Mouse (Mus musculus) midbrain, embryonic 12.5 days (tissue): ENCODE results near the gene Hlx. TPM values are rescaled to one million over a fixed set of nuclear protein-coding genes. Genes with fewer than 3 reads are reported as not detected.

Source experiments
- ATAC-seq: fragments of 200-750 bp; cut with Nextera tagmentation; 2 replicates; pipeline ENCODE4 v1.8.0; 2017; ENCODE audit warnings: low read depth, moderate TSS enrichment, moderate library complexity; ENCODE audit not compliant: low FRiP score
- H3K27ac ChIP-seq: fragments of 300-500 bp; sonication (generic); replicated peaks from 2 replicates; pipeline ENCODE4 v1.5.1; 2016; ENCODE audit warnings: mild to moderate bottlenecking
- H3K27me3 ChIP-seq: fragments of 300-500 bp; sonication (generic); 2 replicates; pipeline ENCODE4 v1.6.1; 2016; ENCODE audit warnings: mild to moderate bottlenecking
- H3K36me3 ChIP-seq: fragments of 300-500 bp; sonication (generic); 2 replicates; pipeline ENCODE4 v1.6.1; 2016
- H3K4me1 ChIP-seq: fragments of 300-500 bp; sonication (generic); 2 replicates; pipeline ENCODE4 v1.6.1; 2016
- H3K4me2 ChIP-seq: fragments of 300-500 bp; sonication (generic); replicated peaks from 2 replicates; pipeline ENCODE4 v1.6.1; 2016; ENCODE audit warnings: mild to moderate bottlenecking, moderate library complexity
- H3K4me3 ChIP-seq: fragments of 300-500 bp; sonication (generic); 2 replicates; pipeline ENCODE4 v1.5.1; 2016; ENCODE audit warnings: mild to moderate bottlenecking
- H3K9ac ChIP-seq: fragments of 300-500 bp; sonication (generic); replicated peaks from 2 replicates; pipeline ENCODE4 v1.6.1; 2016; ENCODE audit warnings: mild to moderate bottlenecking, moderate library complexity
- H3K9me3 ChIP-seq: fragments of 300-500 bp; sonication (generic); 2 replicates; pipeline ENCODE4 v1.6.1; 2016; ENCODE audit warnings: mild to moderate bottlenecking
- WGBS: fragments of 180-500 bp; shearing (Covaris S2); methylation state at CpG from one replicate; pipeline ENCODE4 v1.1.7; 2016; 5-methylcytosine and 5-hydroxymethylcytosine counted together
- polyA plus RNA-seq: library from polyadenylated mRNA; unstranded; fragments of >200 nt; fragmentation: Nextera tagmentation; extraction: Ambion mirVana; gene quantifications from 2 replicates; pipeline ENCODE4 v1.2.1, GENCODE M21; 2016

Hlx gene
- polyA plus RNA-seq, 1 experiment from 2014 or later: 5.1 TPM

DNA sequence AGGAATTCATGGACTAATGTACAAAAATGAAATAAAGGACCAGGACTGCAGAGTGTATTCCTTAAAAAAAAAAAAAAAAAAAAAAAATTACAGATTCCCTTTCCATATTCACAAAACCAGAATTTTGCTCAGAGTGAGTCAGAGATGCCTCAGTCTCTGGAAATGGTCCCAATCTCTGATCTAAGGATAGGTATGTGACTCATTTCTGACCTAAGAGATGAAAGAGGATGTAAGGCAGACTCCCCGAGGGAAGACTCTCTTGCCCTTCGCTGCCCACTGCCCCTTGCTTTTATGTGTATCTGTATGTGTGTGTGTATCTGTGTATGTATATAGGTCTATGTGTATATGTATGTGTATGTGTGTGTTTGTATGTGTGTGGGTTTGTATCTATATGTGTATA is 37.0 kb downstream of the Hlx start:
- H3K36me3 ChIP-seq: no peaks in the 10 kb centered on the region
- no peaks in the 10 kb centered on the region for H3K9me3 ChIP-seq
- no peak overlapping the region for H3K4me3 ChIP-seq
- no peak overlapping the region for H3K4me2 ChIP-seq
- H3K4me1 ChIP-seq: no peaks in the 10 kb centered on the region
- H3K9ac ChIP-seq: no peak overlapping the region
- H3K27me3 ChIP-seq: no peaks in the 10 kb centered on the region
- no peak overlapping the region for H3K27ac ChIP-seq
- no peak for ATAC-seq
- WGBS: 87% methylated on average over 2 of the region's 2 CpGs

DNA sequence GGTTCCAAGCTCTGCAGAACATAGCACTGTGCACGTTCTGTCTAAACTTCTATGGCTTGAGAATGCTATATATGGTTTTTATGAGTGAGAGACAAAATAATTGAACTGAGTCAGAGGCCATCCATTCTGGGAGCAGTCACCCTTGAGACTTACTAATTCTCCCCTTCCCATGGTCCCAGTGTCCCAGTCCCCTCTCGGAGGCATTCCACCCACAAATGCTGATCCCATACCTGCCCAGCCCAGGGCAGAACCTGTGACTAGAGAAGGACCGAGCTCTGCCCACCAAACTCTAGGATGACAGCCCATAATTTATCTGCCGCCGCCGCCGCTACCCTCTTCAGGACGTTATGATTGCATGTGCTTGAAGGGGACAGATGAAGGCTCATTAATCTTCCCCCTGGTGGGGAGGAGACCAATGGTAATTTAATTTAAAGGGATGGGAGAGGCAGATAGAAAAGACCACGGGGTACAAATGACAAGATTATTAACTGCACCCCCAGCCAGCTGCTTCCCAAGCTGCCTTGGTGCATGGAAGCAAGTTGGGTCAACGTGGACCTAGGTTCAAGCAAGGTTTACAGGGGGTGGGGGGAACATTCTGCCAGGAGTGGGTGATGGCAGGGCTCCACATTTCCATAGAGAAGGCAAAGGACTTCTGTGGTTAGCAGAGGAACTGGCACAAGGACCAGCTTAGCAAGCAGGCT is 40.1 kb downstream of the Hlx start:
- no peak overlapping the region for H3K4me3 ChIP-seq
- H3K36me3 ChIP-seq: no peaks in the 10 kb centered on the region
- no peak for ATAC-seq
- WGBS: 83% methylated on average over 10 of the region's 10 CpGs
- H3K9ac ChIP-seq: no peak overlapping the region
- no peaks in the 10 kb centered on the region for H3K9me3 ChIP-seq
- no peaks in the 10 kb centered on the region for H3K4me1 ChIP-seq
- no peaks in the 10 kb centered on the region for H3K27me3 ChIP-seq
- no peak overlapping the region for H3K4me2 ChIP-seq
- no peak overlapping the region for H3K27ac ChIP-seq

DNA sequence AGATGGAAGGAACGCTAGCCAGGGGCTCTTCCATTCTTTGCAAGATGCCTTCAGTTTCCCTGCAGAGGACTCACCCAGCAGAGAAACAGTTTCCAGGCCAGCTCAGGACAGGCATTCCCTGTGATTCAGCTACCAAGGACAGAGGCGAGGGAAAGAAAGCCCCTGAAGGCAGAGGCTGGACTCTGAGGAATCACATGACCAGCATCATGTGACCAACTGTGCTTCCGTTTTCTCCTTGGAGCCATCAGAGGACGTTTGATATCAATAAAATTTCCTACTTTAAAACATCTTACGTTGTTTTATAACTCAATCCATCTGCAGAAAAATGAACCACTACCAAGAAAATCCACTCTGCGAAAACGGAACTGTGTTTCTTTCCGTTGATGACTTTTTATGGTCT is 41.2 kb downstream of the Hlx start:
- H3K4me2 ChIP-seq: no peak overlapping the region
- WGBS: 81% methylated on average over 8 of the region's 8 CpGs
- H3K27me3 ChIP-seq: no peaks in the 10 kb centered on the region
- no peak overlapping the region for H3K4me3 ChIP-seq
- H3K4me1 ChIP-seq: no peaks in the 10 kb centered on the region
- no peak for ATAC-seq
- H3K9ac ChIP-seq: no peak overlapping the region
- H3K36me3 ChIP-seq: no peaks in the 10 kb centered on the region
- H3K9me3 ChIP-seq: no peaks in the 10 kb centered on the region
- no peak overlapping the region for H3K27ac ChIP-seq

DNA sequence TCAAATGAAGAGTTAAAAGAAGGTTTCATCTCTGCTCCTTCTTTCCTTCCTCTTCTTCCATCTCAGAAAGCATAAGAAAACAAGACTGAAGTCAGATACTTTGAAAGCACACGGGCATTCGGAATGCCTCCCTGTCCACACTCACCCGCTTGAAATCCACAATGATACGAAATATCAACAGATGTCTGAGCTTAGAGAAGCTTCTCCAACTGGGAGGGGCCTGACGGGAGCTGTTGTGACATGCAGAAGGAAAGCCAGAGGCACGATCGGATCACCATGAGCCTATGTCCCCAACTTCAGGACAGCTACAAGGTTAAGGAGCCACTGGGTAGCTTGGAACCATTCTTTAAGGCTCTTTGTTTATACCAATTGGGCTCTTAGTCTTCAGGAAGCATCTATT is 44.4 kb downstream of the Hlx start:
- Histone ChIP-seq H3K36me3 (no peaks in the 10 kb centered on the region), H3K4me1 (no peaks in the 10 kb centered on the region), H3K4me2 (no peak overlapping the region), H3K27ac (no peak overlapping the region), H3K9ac (no peak overlapping the region), H3K27me3 (no peaks in the 10 kb centered on the region), H3K9me3 (no peaks in the 10 kb centered on the region), H3K4me3 (no peak overlapping the region)
- ATAC-seq: no peak
- 84% methylated on average over 7 of the region's 7 CpGs for WGBS

DNA sequence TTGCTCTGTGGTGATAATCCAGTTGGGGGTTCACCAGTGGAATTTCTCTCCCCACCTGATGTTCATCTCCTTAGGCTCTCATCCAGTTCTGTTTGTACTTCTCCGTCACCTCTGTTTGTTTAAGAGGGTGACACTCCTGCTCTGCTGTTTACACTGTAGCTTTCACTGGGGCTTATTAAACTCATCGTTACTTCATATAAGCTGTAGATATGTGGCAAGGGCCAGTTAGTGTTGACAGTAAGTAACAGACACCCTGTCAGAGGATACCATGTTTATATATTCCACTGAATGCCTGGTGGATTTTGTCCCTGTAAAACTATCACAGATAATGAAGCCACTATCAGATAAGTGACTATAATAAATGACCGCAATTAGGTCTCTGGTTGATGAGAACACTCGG is 44.9 kb downstream of the Hlx start:
- ATAC-seq: no peak
- WGBS: 77% methylated on average over 4 of the region's 4 CpGs

DNA sequence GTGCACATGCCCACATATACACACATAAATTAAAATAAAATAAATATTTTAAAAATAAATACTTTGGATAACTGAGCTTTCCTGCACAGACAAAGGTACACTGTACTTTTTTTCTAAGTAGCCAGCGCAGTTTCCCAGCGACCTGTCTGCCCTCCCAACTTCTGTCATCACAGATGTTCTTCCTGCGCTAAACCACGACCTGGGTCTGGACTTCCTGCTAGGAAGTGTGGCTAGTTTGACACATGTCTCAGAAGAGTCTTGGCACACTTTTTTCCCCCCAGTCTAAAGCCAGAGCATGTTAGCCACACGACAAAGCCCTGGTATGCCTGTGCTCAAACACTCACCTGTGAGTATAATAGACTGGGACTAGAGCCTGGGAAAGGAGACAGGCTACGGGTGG is 48.9 kb downstream of the Hlx start:
- ATAC-seq: no peak
- WGBS: 79% methylated on average over 6 of the region's 6 CpGs
- no peak overlapping the region for H3K4me2 ChIP-seq
- no peak overlapping the region for H3K4me3 ChIP-seq
- H3K27ac ChIP-seq: no peak overlapping the region
- no peaks in the 10 kb centered on the region for H3K9me3 ChIP-seq
- no peaks in the 10 kb centered on the region for H3K27me3 ChIP-seq
- H3K9ac ChIP-seq: no peak overlapping the region
- H3K36me3 ChIP-seq: no peaks in the 10 kb centered on the region
- H3K4me1 ChIP-seq: no peaks in the 10 kb centered on the region

More for the DNA sequence above, 44.9 kb downstream of the Hlx start:
- Histone ChIP-seq H3K27ac (no peak overlapping the region), H3K36me3 (no peaks in the 10 kb centered on the region), H3K9ac (no peak overlapping the region), H3K27me3 (no peaks in the 10 kb centered on the region), H3K9me3 (no peaks in the 10 kb centered on the region), H3K4me1 (no peaks in the 10 kb centered on the region), H3K4me2 (no peak overlapping the region), H3K4me3 (no peak overlapping the region)

DNA sequence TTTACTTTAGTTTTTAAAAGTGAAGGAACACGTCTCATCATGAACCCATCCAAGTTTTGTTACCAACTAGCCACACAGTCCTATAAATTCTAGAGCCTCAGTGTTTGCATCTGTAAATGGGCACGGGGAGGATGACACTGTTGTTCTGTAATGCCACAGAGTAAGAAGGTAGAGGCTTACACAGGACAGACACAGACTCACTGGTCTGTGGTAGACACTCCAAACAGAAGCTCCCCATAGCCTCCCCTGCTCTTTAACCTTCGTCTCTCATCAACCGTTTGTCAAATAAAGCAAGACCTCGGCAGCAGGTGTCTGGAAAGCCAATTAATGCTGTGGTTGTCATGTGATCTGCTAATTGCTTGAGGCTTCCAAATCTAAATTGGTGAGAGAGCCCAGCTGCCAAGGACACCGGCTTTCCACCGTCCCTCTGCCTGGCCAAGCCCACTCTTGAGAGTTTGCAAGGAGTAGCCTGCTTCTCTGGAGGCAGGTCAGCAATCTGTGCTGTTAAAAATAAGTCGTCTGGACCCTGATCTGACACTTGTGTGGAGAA is 52.9 kb downstream of the Hlx start:
- no peak for ATAC-seq
- Histone ChIP-seq H3K4me3 (no peak overlapping the region), H3K4me2 (no peak overlapping the region), H3K36me3 (no peaks in the 10 kb centered on the region), H3K4me1 (no peaks in the 10 kb centered on the region), H3K27me3 (no peaks in the 10 kb centered on the region), H3K9me3 (no peaks in the 10 kb centered on the region), H3K27ac (no peak overlapping the region), H3K9ac (no peak overlapping the region)
- WGBS: 74% methylated on average over 8 of the region's 8 CpGs

DNA sequence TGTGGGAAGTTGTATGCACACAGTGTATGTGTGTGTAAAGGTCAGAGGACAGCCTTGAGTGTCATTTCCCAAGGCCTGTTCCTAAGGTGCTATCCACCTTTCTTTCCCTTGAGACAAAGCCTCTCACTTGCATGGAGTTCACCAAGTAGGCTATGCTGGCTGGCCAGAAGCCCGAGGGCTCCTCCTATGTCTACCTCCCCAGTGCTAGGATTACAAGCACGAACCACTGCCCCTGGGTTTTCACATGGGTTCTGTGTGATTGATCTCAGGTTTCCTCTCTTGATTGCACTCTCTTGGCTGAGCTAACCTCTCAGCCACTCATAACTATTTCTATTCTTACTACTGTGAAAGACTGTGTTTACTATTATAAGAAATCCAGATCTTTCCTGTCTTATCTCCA is 54.8 kb downstream of the Hlx start:
- WGBS: 72% methylated on average over 2 of the region's 2 CpGs
- no peaks in the 10 kb centered on the region for H3K36me3 ChIP-seq
- H3K9me3 ChIP-seq: no peaks in the 10 kb centered on the region
- no peak overlapping the region for H3K4me3 ChIP-seq
- no peak for ATAC-seq
- no peaks in the 10 kb centered on the region for H3K27me3 ChIP-seq
- no peaks in the 10 kb centered on the region for H3K4me1 ChIP-seq
- no peak overlapping the region for H3K9ac ChIP-seq
- H3K4me2 ChIP-seq: no peak overlapping the region
- no peak overlapping the region for H3K27ac ChIP-seq

Other genes with a start within 250 kb of the Hlx start
- 0.14 and 0.18 TPM in 2 replicates for gene Marc1, start 78.7 kb upstream of the Hlx start, polyA plus RNA-seq
- 88.4 and 97.3 TPM in 2 replicates for gene Marc2, start 113.8 kb upstream of the Hlx start, polyA plus RNA-seq
- 0.59 and 1.1 TPM in 2 replicates for gene C130074G19Rik, start 150.6 kb upstream of the Hlx start, polyA plus RNA-seq